Mouse (Mus musculus) G1E (cell line): ENCODE results near the gene Adgrf5. TPM values are rescaled to one million over a fixed set of nuclear protein-coding genes. Genes with fewer than 3 reads are reported as not detected.

Experiments
- ATAC-seq: 2 replicates; pipeline ENCODE4 v1.8.0; 2016; ENCODE audit warnings: mild to moderate bottlenecking; ENCODE audit not compliant: insufficient number of reproducible peaks, poor library complexity, low FRiP score, severe bottlenecking; ENCODE audit errors: extremely low read depth
- DNase-seq: peaks from one replicate; pipeline ENCODE4 v3.0.0; 2012; ENCODE audit warnings: low spot score
- H3K27me3 ChIP-seq: 2 replicates; pipeline ENCODE4 v1.6.1; 2012; ENCODE audit warnings: mild to moderate bottlenecking, low read length, inconsistent platforms; ENCODE audit not compliant: insufficient read depth
- H3K36me3 ChIP-seq: replicated peaks from 2 replicates; pipeline ENCODE3; 2012; ENCODE audit warnings: mild to moderate bottlenecking, inconsistent platforms
- H3K4me1 ChIP-seq: 2 replicates; pipeline ENCODE4 v1.6.1; 2012; ENCODE audit warnings: low read depth, low read length, inconsistent platforms, mixed read lengths; ENCODE audit not compliant: insufficient read depth
- H3K4me3 ChIP-seq: 2 replicates; pipeline ENCODE4 v1.5.1; 2012; ENCODE audit warnings: low read depth, mild to moderate bottlenecking, inconsistent platforms, low read length, moderate library complexity, mixed read lengths
- H3K9me3 ChIP-seq: replicated peaks from 2 replicates; pipeline ENCODE4 v1.6.1; 2012; ENCODE audit warnings: inconsistent platforms
- CTCF ChIP-seq: IDR thresholded peaks from 2 replicates; pipeline ENCODE4 v1.5.1; 2012; ENCODE audit warnings: low read depth, low read length, inconsistent platforms, mixed read lengths
- GATA1 ChIP-seq: IDR thresholded peaks from 2 replicates; pipeline ENCODE4 v1.6.1; 2012; ENCODE audit warnings: borderline replicate concordance, low read length, inconsistent platforms, mixed read lengths
- GATA2 ChIP-seq: IDR thresholded peaks from 2 replicates; pipeline ENCODE4 v1.6.1; 2012; ENCODE audit warnings: low read depth, low read length, inconsistent platforms, borderline replicate concordance
- POLR2AphosphoS5 ChIP-seq: IDR thresholded peaks from 2 replicates; pipeline ENCODE4 v1.6.1; 2012; ENCODE audit warnings: low read depth, low read length, inconsistent platforms; ENCODE audit not compliant: insufficient replicate concordance
- TAL1 ChIP-seq: conservative IDR thresholded peaks from 2 replicates; pipeline ENCODE4 v1.6.1; 2012; ENCODE audit warnings: low read depth, low read length, inconsistent platforms, mixed read lengths
- polyA plus RNA-seq: library from polyadenylated mRNA; stranded (reverse); fragments of >175 nt; gene quantifications from 2 replicates; pipeline ENCODE4 v1.2.3, GENCODE M21; 2012
- total RNA-seq, 2 experiments: library from RNA; stranded (forward) in 1 of 2; stranded (reverse) in 1 of 2; fragments of 200-1000 nt in 1 of 2; fragments of >200 nt in 1 of 2; fragmentation: Nextera tagmentation in 1 of 2; gene quantifications; 2 replicates each; pipeline ENCODE4 v1.2.3; 2014 to 2017

Adgrf5 gene
- total and polyA plus RNA-seq, 3 experiments, result 0.05 TPM; not detected in 2

- no peak for TF ChIP-seq GATA2
- TF ChIP-seq CTCF, result no peak
- no peak for TF ChIP-seq POLR2AphosphoS5
- TF ChIP-seq TAL1, result no peak
- TF ChIP-seq GATA1, result no peak
- no peaks in the 10 kb centered on the region for H3K4me1 ChIP-seq
- ATAC-seq (no peak), DNase-seq (no peak)
- H3K27me3 ChIP-seq, result no peaks in the 10 kb centered on the region
- H3K36me3 ChIP-seq, result no peaks in the 10 kb centered on the region
- no peak overlapping the region for H3K4me3 ChIP-seq
- H3K9me3 ChIP-seq, result peaks cover 40% of the 10 kb centered on the region
Measured at GRCm38 (mm10) chr17:43497521-43497920, 137.3 kb downstream of the Adgrf5 start.

DNA sequence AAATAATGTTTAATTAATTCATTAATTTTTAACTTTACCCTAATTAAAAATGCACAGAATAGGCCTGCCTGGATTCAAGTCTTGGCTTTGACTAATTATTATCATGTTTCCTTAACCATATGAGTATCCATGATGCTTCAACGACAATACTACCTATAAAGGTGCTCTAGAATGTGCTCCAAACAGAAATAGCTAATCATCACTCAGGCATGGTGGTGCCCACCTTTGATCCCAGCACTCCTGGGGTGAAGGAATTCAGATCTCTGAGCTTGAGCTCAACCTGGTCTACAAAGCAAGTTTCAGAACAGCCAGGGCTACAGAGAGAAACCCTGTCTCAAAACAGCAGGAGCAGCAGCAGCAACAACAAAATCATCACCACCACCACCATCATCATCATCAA lies 140.3 kb downstream of the Adgrf5 start:
- Histone ChIP-seq H3K27me3 (no peaks in the 10 kb centered on the region), H3K36me3 (no peaks in the 10 kb centered on the region), H3K9me3 (peaks cover 32% of the 10 kb centered on the region), H3K4me3 (no peak overlapping the region), H3K4me1 (no peaks in the 10 kb centered on the region)
- no peak for DNase-seq
- ATAC-seq, result no peak
- TF ChIP-seq POLR2AphosphoS5 (no peak), GATA2 (no peak), CTCF (no peak), TAL1 (no peak), GATA1 (no peak)

DNA sequence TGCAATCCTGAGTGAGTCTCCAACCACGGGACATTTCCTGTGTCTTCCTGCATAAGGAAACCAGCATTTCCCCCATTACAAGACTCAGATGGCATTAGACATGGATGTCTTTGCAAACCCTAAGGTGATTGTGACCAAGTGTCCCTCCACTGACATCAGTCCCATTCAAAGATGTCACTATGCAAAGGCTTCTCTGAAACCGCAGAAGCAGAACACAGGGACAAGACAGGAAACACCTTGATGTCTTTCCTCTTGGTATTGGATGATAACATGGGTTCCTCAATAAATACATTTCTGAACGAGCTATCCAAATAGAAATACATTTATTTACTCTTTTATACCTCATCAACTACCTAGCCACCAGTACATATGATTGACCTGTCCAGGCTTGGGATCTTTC lies 141.0 kb downstream of the Adgrf5 start:
- DNase-seq (no peak), ATAC-seq (no peak)
- peaks cover 31% of the 10 kb centered on the region for H3K9me3 ChIP-seq
- no peak overlapping the region for H3K4me3 ChIP-seq
- no peak for TF ChIP-seq GATA2
- TF ChIP-seq POLR2AphosphoS5, result no peak
- TF ChIP-seq GATA1, result no peak
- TF ChIP-seq CTCF, result no peak
- no peak for TF ChIP-seq TAL1
- no peaks in the 10 kb centered on the region for H3K27me3 ChIP-seq
- H3K4me1 ChIP-seq, result no peaks in the 10 kb centered on the region
- H3K36me3 ChIP-seq, result no peaks in the 10 kb centered on the region

GRCm38 (mm10) chr17:43501631-43502030 lies 141.4 kb downstream of the Adgrf5 start:
- TF ChIP-seq GATA1 (no peak), CTCF (no peak), TAL1 (no peak), POLR2AphosphoS5 (no peak), GATA2 (no peak)
- H3K4me3 ChIP-seq, result no peak overlapping the region
- no peaks in the 10 kb centered on the region for H3K36me3 ChIP-seq
- no peaks in the 10 kb centered on the region for H3K4me1 ChIP-seq
- peaks cover 30% of the 10 kb centered on the region for H3K9me3 ChIP-seq
- H3K27me3 ChIP-seq, result no peaks in the 10 kb centered on the region
- DNase-seq, result no peak
- ATAC-seq, result no peak

- Histone ChIP-seq H3K27me3 (no peaks in the 10 kb centered on the region), H3K4me3 (no peak within 1 kb of the TSS), H3K9me3 (peaks cover 22% of the 10 kb centered on the region), H3K36me3 (no peaks in the 10 kb centered on the region), H3K4me1 (no peaks in the 10 kb centered on the region)
- TF ChIP-seq GATA2, result no peak
- no peak for TF ChIP-seq TAL1
- no peak for TF ChIP-seq POLR2AphosphoS5
- no peak for TF ChIP-seq CTCF
- no peak for DNase-seq
- ATAC-seq, result no peak
Measured at GRCm38 (mm10) chr17:43502592-43502991, 142.3 kb downstream of the Adgrf5 start, which contains the start of gene Mep1a. Gene Mep1a, minus strand, starts transcription at chr17:43502812.

DNA sequence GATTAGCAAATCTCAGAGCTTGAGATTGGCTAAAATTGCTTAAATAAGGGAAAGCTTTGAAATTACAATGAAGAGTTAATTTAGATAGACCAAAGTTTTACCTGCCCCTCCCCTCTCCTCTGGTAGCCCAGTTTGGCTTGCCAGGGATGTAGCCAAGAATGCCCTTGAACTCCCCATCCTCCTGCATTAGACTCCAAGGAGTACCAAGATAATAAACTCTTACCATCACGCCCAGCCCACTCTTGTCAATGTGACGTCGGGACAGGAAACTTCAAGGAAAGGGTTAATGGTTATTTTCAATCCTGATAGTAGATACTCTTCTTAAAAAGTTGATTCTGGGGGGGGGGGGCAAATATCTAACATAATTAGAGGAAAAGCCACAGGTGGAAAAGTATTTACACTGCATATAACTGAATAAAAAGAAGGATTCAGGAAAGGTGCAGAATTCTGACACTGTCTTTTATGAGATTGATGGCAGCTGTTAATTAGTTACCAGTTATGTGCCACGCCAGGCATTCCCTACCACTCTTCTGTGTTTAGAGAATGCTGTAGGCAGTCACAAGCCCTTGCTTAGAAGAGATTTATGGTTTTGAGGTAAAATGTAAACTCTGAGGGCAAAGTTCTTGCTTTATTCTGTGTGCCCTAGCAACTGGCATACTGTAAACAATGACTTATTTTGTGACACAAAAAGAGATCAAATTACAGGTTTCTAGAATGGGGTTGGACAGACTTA lies 143.8 kb downstream of the Adgrf5 start:
- H3K4me3 ChIP-seq, result no peak overlapping the region
- H3K27me3 ChIP-seq, result no peaks in the 10 kb centered on the region
- ATAC-seq, result no peak
- H3K4me1 ChIP-seq, result no peaks in the 10 kb centered on the region
- H3K9me3 ChIP-seq, result peaks cover 23% of the 10 kb centered on the region
- TF ChIP-seq POLR2AphosphoS5, result no peak
- TF ChIP-seq TAL1, result no peak
- TF ChIP-seq GATA2, result no peak
- TF ChIP-seq CTCF, result no peak
- no peak for TF ChIP-seq GATA1
- H3K36me3 ChIP-seq, result no peaks in the 10 kb centered on the region
- no peak for DNase-seq
